Mouse (Mus musculus) heart, adult 2 months (tissue): ENCODE measurements around the gene Tmem132d. TPM values are rescaled to one million over a fixed set of nuclear protein-coding genes. Genes with fewer than 3 reads are reported as not detected.

ENCODE experiments used
- DNase-seq, 2 experiments: peaks; one replicate each; pipeline ENCODE4 v3.0.0; 2021
- H3K27ac ChIP-seq: fragments of 200-600 bp; 2 replicates; pipeline ENCODE4 v1.8.1; 2022
- H3K27me3 ChIP-seq: fragments of 200-500 bp; 2 replicates; pipeline ENCODE4 v1.6.1; 2012; ENCODE audit warnings: mild to moderate bottlenecking, low read length, inconsistent platforms, mixed read lengths; ENCODE audit not compliant: control insufficient read depth, insufficient read depth
- H3K36me3 ChIP-seq: fragments of 200-500 bp; 2 replicates; pipeline ENCODE4 v1.6.1; 2012; ENCODE audit warnings: low read length, inconsistent platforms; ENCODE audit not compliant: control insufficient read depth, insufficient read depth
- H3K4me1 ChIP-seq: fragments of 200-500 bp; 2 replicates; pipeline ENCODE4 v1.6.1; 2011; ENCODE audit warnings: low read length; ENCODE audit not compliant: control insufficient read depth, insufficient read depth
- H3K4me3 ChIP-seq: fragments of 200-600 bp; 2 replicates; pipeline ENCODE4 v1.8.1; 2022
- H3K79me2 ChIP-seq: fragments of 200-500 bp; replicated peaks from 2 replicates; pipeline ENCODE4 v1.6.1; 2012; ENCODE audit warnings: mild to moderate bottlenecking, inconsistent platforms, low read length, moderate library complexity, mixed read lengths; ENCODE audit not compliant: control insufficient read depth, insufficient read depth
- H3K9ac ChIP-seq: fragments of 200-500 bp; 2 replicates; pipeline ENCODE4 v1.6.1; 2012; ENCODE audit warnings: low read depth, mild to moderate bottlenecking, control low read depth, inconsistent platforms, low read length, mixed read lengths
- CTCF ChIP-seq: fragments of 200-600 bp; IDR thresholded peaks from 2 replicates; pipeline ENCODE4 v1.8.1; 2022; ENCODE audit warnings: antibody characterized with exemption, mild to moderate bottlenecking, moderate library complexity
- EP300 ChIP-seq: fragments of 200-500 bp; IDR thresholded peaks from 2 replicates; pipeline ENCODE4 v1.6.1; 2011; ENCODE audit warnings: low read depth, low read length, control low read depth; ENCODE audit not compliant: insufficient read depth
- POLR2A ChIP-seq: fragments of 200-500 bp; IDR thresholded peaks from 2 replicates; pipeline ENCODE4 v1.6.1; 2011; ENCODE audit warnings: mild to moderate bottlenecking, low read depth, low read length, control low read depth; ENCODE audit not compliant: insufficient read depth
- WGBS: fragments of 180-500 bp; shearing (Covaris S2); methylation state at CpG from one replicate; pipeline ENCODE4 v1.1.7; 2018; 5-methylcytosine and 5-hydroxymethylcytosine counted together
- intact Hi-C: fragments of 180-260 bp; cut with DNase I; formaldehyde crosslinking; loops from one replicate; pipeline ENCODE4 v1.15.1; 2025
- polyA plus RNA-seq: library from polyadenylated mRNA; depleted of rRNA; stranded (reverse); fragments of >200 nt; gene quantifications from 2 replicates; pipeline ENCODE4 v1.2.3, GENCODE M21; 2012
- total RNA-seq, 2 experiments: library from RNA; stranded (reverse); gene quantifications; 2 replicates each; pipeline ENCODE4 v1.2.3; 2021

Tmem132d gene
- total and polyA plus RNA-seq, 3 experiments, result 0.03 to 0.06 TPM; not detected in 1

GRCm38 (mm10) chr5:128369111-128369510, 63.8 kb downstream of the Tmem132d start:
- TF ChIP-seq POLR2A (no peak), EP300 (no peak), CTCF (no peak)
- no peaks in the 10 kb centered on the region for H3K27me3 ChIP-seq
- no peak for DNase-seq
- H3K36me3 ChIP-seq, result no peaks in the 10 kb centered on the region
- intact Hi-C loops, result no loop called here
- H3K79me2 ChIP-seq, result no peaks in the 10 kb centered on the region
- H3K27ac ChIP-seq, result no peak overlapping the region
- no peak overlapping the region for H3K4me3 ChIP-seq
- H3K9ac ChIP-seq, result no peak overlapping the region
- 94% methylated on average over 7 of the region's 7 CpGs for whole genome bisulfite sequencing
- H3K4me1 ChIP-seq, result no peaks in the 10 kb centered on the region

- no peak for DNase-seq
- intact Hi-C loops, result no loop called here
- H3K36me3 ChIP-seq, result no peaks in the 10 kb centered on the region
- WGBS, result 82% methylated on average over 3 of the region's 3 CpGs
- no peaks in the 10 kb centered on the region for H3K4me1 ChIP-seq
- no peak overlapping the region for H3K9ac ChIP-seq
- H3K27me3 ChIP-seq, result no peaks in the 10 kb centered on the region
- H3K4me3 ChIP-seq, result no peak overlapping the region
- TF ChIP-seq EP300 (no peak), CTCF (no peak)
- no peaks in the 10 kb centered on the region for H3K79me2 ChIP-seq
- H3K27ac ChIP-seq, result no peak overlapping the region
Measured at GRCm38 (mm10) chr5:128365261-128365985, 67.5 kb downstream of the Tmem132d start.

GRCm38 (mm10) chr5:128360946-128361675, 71.8 kb downstream of the Tmem132d start:
- H3K4me3 ChIP-seq, result no peak overlapping the region
- no peaks in the 10 kb centered on the region for H3K79me2 ChIP-seq
- DNase-seq, result no peak
- no peak overlapping the region for H3K9ac ChIP-seq
- H3K27ac ChIP-seq, result no peak overlapping the region
- H3K4me1 ChIP-seq, result no peaks in the 10 kb centered on the region
- H3K36me3 ChIP-seq, result no peaks in the 10 kb centered on the region
- 65% methylated on average over 23 of the region's 23 CpGs for WGBS
- no peak for TF ChIP-seq EP300
- TF ChIP-seq CTCF, result no peak
- no peak for TF ChIP-seq POLR2A
- intact Hi-C loops, result no loop called here
- no peaks in the 10 kb centered on the region for H3K27me3 ChIP-seq

DNA sequence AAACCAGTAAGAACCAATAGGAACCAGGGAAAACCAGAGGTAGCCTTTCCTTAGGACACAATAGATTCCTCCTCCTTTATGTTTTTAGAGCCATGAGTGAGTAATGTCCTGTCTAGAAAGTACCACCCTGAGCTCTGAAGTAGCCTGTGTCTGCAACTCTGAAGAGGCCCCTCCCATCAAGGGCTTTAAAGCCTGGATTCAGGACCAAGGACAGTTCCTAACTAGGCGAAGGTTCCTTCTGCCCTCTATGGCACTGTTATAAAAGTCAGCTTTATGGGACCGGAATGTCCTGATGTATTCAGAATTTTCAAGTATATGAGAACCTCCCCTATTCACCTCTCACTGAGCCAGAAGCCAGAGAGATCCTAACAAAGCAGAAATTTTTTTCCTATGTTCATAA, 84.0 kb downstream of the Tmem132d start:
- whole genome bisulfite sequencing, result 51% methylated on average over 2 of the region's 2 CpGs
- TF ChIP-seq CTCF (no peak), EP300 (no peak), POLR2A (no peak)
- Histone ChIP-seq H3K27me3 (no peaks in the 10 kb centered on the region), H3K27ac (no peak overlapping the region), H3K79me2 (no peaks in the 10 kb centered on the region), H3K4me3 (no peak overlapping the region), H3K9ac (no peak overlapping the region), H3K36me3 (no peaks in the 10 kb centered on the region), H3K4me1 (no peaks in the 10 kb centered on the region)
- intact Hi-C loops, result no loop called here
- no peak for DNase-seq

DNA sequence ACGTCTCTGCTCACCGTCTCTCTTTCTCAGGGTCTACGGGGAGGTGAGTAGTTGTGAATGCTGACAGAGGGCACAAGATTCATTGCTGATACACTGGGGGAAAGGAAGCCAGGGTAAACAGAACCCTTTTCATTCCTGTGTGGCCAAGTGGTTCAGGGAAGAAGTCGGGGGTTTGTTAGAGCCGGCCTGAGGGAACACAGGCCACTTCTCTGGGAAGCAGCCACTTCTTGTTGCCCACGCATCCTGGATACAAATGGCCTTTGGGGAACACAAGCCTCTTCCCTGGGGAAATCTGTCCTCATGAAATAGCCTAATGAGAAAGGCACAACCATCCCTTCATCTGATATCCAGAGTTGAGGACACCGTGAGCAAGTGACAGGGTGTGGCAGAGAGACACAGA, 96.0 kb downstream of the Tmem132d start:
- 71% methylated on average over 7 of the region's 7 CpGs for WGBS
- DNase-seq, result no peak
- Histone ChIP-seq H3K27me3 (no peaks in the 10 kb centered on the region), H3K4me1 (no peaks in the 10 kb centered on the region), H3K4me3 (no peak overlapping the region), H3K36me3 (no peaks in the 10 kb centered on the region), H3K27ac (no peak overlapping the region), H3K79me2 (no peaks in the 10 kb centered on the region), H3K9ac (no peak overlapping the region)
- intact Hi-C loops, result no loop called here
- TF ChIP-seq CTCF (no peak), EP300 (no peak), POLR2A (no peak)

DNA sequence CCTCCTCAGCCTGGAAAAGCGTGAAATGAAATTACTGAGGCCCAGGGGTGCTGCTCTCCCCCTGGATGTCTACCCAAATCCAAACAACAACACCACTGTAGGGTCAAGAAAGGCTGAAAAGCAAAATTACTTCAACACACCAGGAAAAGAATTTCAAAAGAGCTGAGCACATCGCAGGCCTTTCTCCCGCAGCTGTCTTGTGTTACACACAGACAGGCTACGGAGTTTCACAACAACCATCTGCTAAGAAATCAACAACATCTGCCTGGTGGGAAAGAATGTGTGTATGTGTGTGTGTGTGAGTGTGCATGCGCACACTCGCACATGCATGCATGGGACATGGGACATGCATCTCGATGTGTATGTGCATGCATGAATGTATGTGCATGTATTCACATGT, 100.1 kb downstream of the Tmem132d start:
- Histone ChIP-seq H3K79me2 (no peaks in the 10 kb centered on the region), H3K27me3 (no peaks in the 10 kb centered on the region), H3K4me3 (no peak overlapping the region), H3K4me1 (no peaks in the 10 kb centered on the region), H3K36me3 (no peaks in the 10 kb centered on the region), H3K9ac (no peak overlapping the region), H3K27ac (no peak overlapping the region)
- intact Hi-C loops, result no loop called here
- TF ChIP-seq POLR2A (no peak), EP300 (no peak), CTCF (no peak)
- no peak for DNase-seq
- 78% methylated on average over 7 of the region's 7 CpGs for WGBS
